Mouse (Mus musculus) left cerebral cortex, postnatal 4 days (tissue): ENCODE measurements around the gene Fbxw24. TPM values are rescaled to one million over a fixed set of nuclear protein-coding genes. Genes with fewer than 3 reads are reported as not detected.
"Not testable (repeated sequence)": the region's sequence is repeated elsewhere in the genome, so short reads cannot be mapped to it uniquely, and the experiment has no call there.

Experiments
- DNase-seq: peaks from one replicate; pipeline ENCODE4 v3.0.0-alpha.2; 2022
- intact Hi-C: fragments of 180-260 bp; cut with DNase I; formaldehyde crosslinking; loops from one replicate; pipeline ENCODE4 v1.15.1; 2025
- total RNA-seq, 2 experiments: library from RNA; stranded (reverse); gene quantifications; 2 replicates each; pipeline ENCODE4 v1.2.3; 2021

Gene Fbxw24
- not detected for total RNA-seq

- intact Hi-C loops, DNase-seq: not testable (repeated sequence)
These were observed at the start of gene Fbxw24 for GRCm38 (mm10) chr9:109625957-109626356. Fbxw24 (minus strand) TSS chr9:109626057.

GRCm38 (mm10) chr9:109664552-109664951 lies 38.7 kb upstream of the Fbxw24 start, which contains the start of gene Fbxw25:
Fbxw25 (minus strand) TSS chr9:109664652.
- DNase-seq, intact Hi-C loops: not testable (repeated sequence)

GRCm38 (mm10) chr9:109606837-109607236 lies 19.0 kb downstream of the Fbxw24 start:
- intact Hi-C loops: not testable (repeated sequence)

GRCm38 (mm10) chr9:109602128-109602527 lies 23.7 kb downstream of the Fbxw24 start:
- DNase-seq, intact Hi-C loops: not testable (repeated sequence)

More at GRCm38 (mm10) chr9:109606837-109607236, 19.0 kb downstream of the Fbxw24 start:
- DNase-seq: peak; percentile 25

- no peak for DNase-seq
- intact Hi-C loops: no loop called here
These were observed 28.6 kb downstream of the Fbxw24 start for GRCm38 (mm10) chr9:109597226-109597625.

GRCm38 (mm10) chr9:109594866-109595265 lies 31.0 kb downstream of the Fbxw24 start:
- intact Hi-C loops: no loop called here
- DNase-seq: no peak

GRCm38 (mm10) chr9:109568162-109568561 lies 57.7 kb downstream of the Fbxw24 start, which contains the start of gene Fbxw15:
Fbxw15 (minus strand) TSS chr9:109568262.
- intact Hi-C loops, DNase-seq: not testable (repeated sequence)

GRCm38 (mm10) chr9:109565546-109565945 lies 60.3 kb downstream of the Fbxw24 start:
- intact Hi-C loops: no loop called here
- no peak for DNase-seq

GRCm38 (mm10) chr9:109562106-109562505 lies 63.8 kb downstream of the Fbxw24 start:
- intact Hi-C loops, DNase-seq: not testable (repeated sequence)

GRCm38 (mm10) chr9:109552483-109552882 lies 73.4 kb downstream of the Fbxw24 start:
- intact Hi-C loops: no loop called here
- DNase-seq: no peak

Other genes with a start within 250 kb of the Fbxw24 start
- not detected for gene Fbxw22, start 221.8 kb downstream of the Fbxw24 start, total RNA-seq
- not detected for gene Fbxw16, start 176.9 kb downstream of the Fbxw24 start, total RNA-seq
- gene Fbxw19, start 130.2 kb downstream of the Fbxw24 start, total RNA-seq: not detected
- gene Fbxw15, start 57.8 kb downstream of the Fbxw24 start, total RNA-seq: not detected
- gene Fbxw25, start 38.6 kb upstream of the Fbxw24 start, total RNA-seq: not detected
- gene Fbxw18, start 76.6 kb upstream of the Fbxw24 start, total RNA-seq: not detected
- not detected for gene Fbxw26, start 120.0 kb upstream of the Fbxw24 start, total RNA-seq
- not detected for gene Fbxw27, start 164.6 kb upstream of the Fbxw24 start, total RNA-seq
- not detected for gene Spink8, start 186.2 kb upstream of the Fbxw24 start, total RNA-seq
- gene Nme6, start 206.7 kb upstream of the Fbxw24 start, total RNA-seq: 10 to 100 TPM; 22.7 to 25.3 TPM
- not detected for gene Camp, start 223.6 kb upstream of the Fbxw24 start, total RNA-seq
- gene Cdc25a, start 249.5 kb upstream of the Fbxw24 start, total RNA-seq: 10 to 100 TPM in 1 of 2 experiments, 1 to 10 TPM in 1; 9.9 to 10.3 TPM